Mouse (Mus musculus): Measurements from ENCODE around the gene Sncg. TPM values are rescaled to one million over a fixed set of nuclear protein-coding genes. Genes with fewer than 3 reads are reported as not detected.

The Sncg gene
- total RNA-seq, 4 experiments from 2014 or later: 12.6 to 19.4 (median 15.2) TPM

GRCm38 (mm10) chr14:34343078-34343477, 31.5 kb downstream of the Sncg start:
- no peak for DNase-seq (ENCODE audit: low spot score)

GRCm38 (mm10) chr14:34341993-34342392, 32.6 kb downstream of the Sncg start:
- no peak for DNase-seq (ENCODE audit: low spot score)

GRCm38 (mm10) chr14:34339446-34339845, 35.1 kb downstream of the Sncg start:
- no peak for DNase-seq (ENCODE audit: low spot score)

GRCm38 (mm10) chr14:34332476-34332875, 42.1 kb downstream of the Sncg start:
- no peak for DNase-seq (ENCODE audit: low spot score)

GRCm38 (mm10) chr14:34331886-34332285, 42.7 kb downstream of the Sncg start:
- DNase-seq (ENCODE audit: low spot score): no peak

- no peak for DNase-seq (ENCODE audit: low spot score)
Observed at GRCm38 (mm10) chr14:34330657-34331158, 43.9 kb downstream of the Sncg start.

- DNase-seq (ENCODE audit: low spot score): no peak
Observed at GRCm38 (mm10) chr14:34327618-34328017, 47.0 kb downstream of the Sncg start.

- no peak for DNase-seq (ENCODE audit: low spot score)
Observed at GRCm38 (mm10) chr14:34326606-34327005, 48.0 kb downstream of the Sncg start.

- no peak for DNase-seq (ENCODE audit: low spot score)
Observed at GRCm38 (mm10) chr14:34323576-34324085, 51.0 kb downstream of the Sncg start.

Other genes starting within 250 kb of the Sncg start
- gene Npy4r, start 222.3 kb downstream of the Sncg start, total RNA-seq (2022): under 1 TPM; 0.09 to 0.28 (median 0.18) TPM
- under 1 TPM; 0.08 to 0.29 (median 0.09) TPM for gene Gprin2, start 173.1 kb downstream of the Sncg start, total RNA-seq (2022)
- gene Syt15, start 155.2 kb downstream of the Sncg start, total RNA-seq (2022): under 1 TPM; 0.47 to 0.66 (median 0.53) TPM
- gene Shld2, start 64.3 kb downstream of the Sncg start, total RNA-seq (2022): 1 to 10 TPM; 6.3 to 8.8 (median 7.6) TPM
- gene Glud1, start 64.1 kb downstream of the Sncg start, total RNA-seq (2022): 100 to 1,000 TPM; 137 to 163 (median 150) TPM
- not detected for gene Fam25c, start 19.4 kb downstream of the Sncg start, total RNA-seq (2022)
- gene Mmrn2, start 676 bp upstream of the Sncg start, total RNA-seq (2022): 10 to 100 TPM; 36.6 to 47.3 (median 43.5) TPM
- gene Bmpr1a, start 128.6 kb upstream of the Sncg start, total RNA-seq (2022): 10 to 100 TPM; 55.7 to 68.2 (median 59.4) TPM
- not detected for gene 9230112D13Rik, start 148.0 kb upstream of the Sncg start, total RNA-seq (2022)
- gene Ldb3, start 213.9 kb upstream of the Sncg start, total RNA-seq (2022): 1,000 to 10,000 TPM; 1,077 to 1,246 (median 1,126) TPM
- 1 to 10 TPM; 1.7 to 2.5 (median 2.4) TPM for gene Opn4, start 225.4 kb upstream of the Sncg start, total RNA-seq (2022)